Mouse (Mus musculus) stomach, postnatal 0 days (tissue): ENCODE measurements around the gene Zfp473.

ENCODE experiments used
- CTCF ChIP-seq: IDR thresholded peaks from 2 replicates; pipeline ENCODE4 v1.5.1; 2016; ENCODE audit warnings: antibody characterized with exemption, low read depth, mild to moderate bottlenecking, moderate library complexity
- EP300 ChIP-seq: optimal IDR thresholded peaks from 2 replicates; pipeline ENCODE3; 2016; ENCODE audit warnings: antibody characterized with exemption

- TF ChIP-seq CTCF (no peak), EP300 (no peak)
These were observed 43.6 kb downstream of the Zfp473 start for GRCm38 (mm10) chr7:44707169-44707675.
